Mouse (Mus musculus): ENCODE results near the gene Tanc2. TPM values are rescaled to one million over a fixed set of nuclear protein-coding genes. Genes with fewer than 3 reads are reported as not detected.

Tanc2 gene
- polyA plus RNA-seq, 1 experiment from 2014 or later, result 7.1 TPM

DNA sequence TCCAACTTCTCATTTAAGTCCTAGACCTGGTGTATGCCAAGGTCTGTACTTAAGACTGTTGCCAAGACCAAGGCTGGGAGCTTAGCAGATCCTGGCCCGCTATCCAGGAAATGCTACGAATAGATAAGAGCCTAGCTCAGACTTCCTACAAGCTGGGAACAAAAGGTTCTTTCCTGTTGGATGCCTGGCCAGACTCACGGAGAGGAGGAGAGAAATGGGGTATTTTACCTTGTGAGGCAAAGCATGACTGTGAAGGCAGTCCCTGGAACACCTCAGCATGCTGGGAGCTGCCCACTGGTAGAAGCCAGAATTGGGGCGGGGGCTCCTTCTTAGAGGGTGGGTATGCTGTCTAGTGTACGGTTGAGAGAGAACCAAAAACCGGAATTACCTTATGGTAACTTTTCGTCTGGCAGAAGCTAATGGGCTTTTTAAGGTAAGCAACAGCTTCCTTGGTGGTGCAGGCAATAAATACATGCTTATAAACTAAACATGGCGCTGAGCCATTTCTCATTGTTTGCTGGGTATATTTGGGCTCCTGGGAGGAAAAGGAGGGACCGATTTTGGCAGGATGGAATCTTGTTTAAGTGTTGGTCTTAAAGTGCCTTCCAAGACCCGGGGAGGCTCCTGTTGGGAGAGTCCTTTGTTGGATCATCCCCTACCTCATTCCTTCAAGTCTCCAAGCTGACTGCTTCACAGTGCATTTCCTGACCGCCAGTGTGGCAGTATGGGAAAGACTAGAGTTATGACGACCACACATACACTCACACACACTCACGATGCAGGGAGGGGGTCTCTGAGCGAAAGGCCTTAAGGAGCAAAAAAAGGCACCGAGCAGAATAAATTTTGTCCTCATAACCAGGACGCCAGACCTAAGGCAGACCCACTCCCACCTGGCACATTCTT, 355.2 kb downstream of the Tanc2 start:
- Histone ChIP-seq H3K4me3 (ENCODE audit: low read length) (peak overlapping the region; percentile 66), H3K4me2 (replicated peaks; ENCODE audit: low read depth, low read length) (peak overlapping the region; percentile 97), H3K9ac (replicated peaks; ENCODE audit: low read length) (peak overlapping the region; percentile 60), H3K4me1 (ENCODE audit: insufficient read depth, low read length) (peaks cover 19% of the 10 kb centered on the region), H3K27me3 (ENCODE audit: insufficient read depth, low read length) (no peaks in the 10 kb centered on the region), H3K27ac (ENCODE audit: low read length) (peak overlapping the region; percentile 86), H3K36me3 (ENCODE audit: insufficient read depth, low read length) (no peaks in the 10 kb centered on the region), H3K9me3 (ENCODE audit: low read length) (no peaks in the 10 kb centered on the region)
- 65% methylated on average over 16 of the region's 16 CpGs for WGBS
- no peak for ATAC-seq (ENCODE audit: low FRiP score, low TSS enrichment)

DNA sequence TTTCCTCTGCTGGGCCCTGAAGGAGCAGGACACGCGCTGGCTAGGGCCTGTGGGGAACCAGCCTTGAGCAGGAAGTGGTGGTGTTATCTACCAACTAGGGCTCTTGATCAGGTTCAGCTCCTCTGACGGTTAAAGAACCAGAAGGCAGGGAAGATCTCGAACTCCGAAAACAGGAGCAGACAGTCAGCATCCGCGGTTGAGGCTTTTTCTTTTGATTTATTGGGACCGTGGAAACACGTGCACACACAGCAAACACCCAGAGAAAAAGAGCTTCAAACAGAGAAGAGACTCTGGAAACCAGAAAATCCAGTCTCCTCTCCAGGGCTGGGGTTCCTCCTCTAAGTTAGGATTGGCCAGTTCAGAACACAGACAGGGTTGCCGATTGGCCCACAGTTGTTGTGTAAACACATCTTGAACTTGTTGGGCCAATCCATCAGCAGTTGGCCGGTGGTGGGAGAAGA, 356.9 kb downstream of the Tanc2 start:
- no peaks in the 10 kb centered on the region for H3K36me3 ChIP-seq (ENCODE audit: insufficient read depth, low read length)

GRCm38 (mm10) chr11:105948255-105948654, 358.5 kb downstream of the Tanc2 start:
- H3K27me3 ChIP-seq (ENCODE audit: insufficient read depth, low read length), result no peaks in the 10 kb centered on the region
- peaks cover 18% of the 10 kb centered on the region for H3K4me1 ChIP-seq (ENCODE audit: insufficient read depth, low read length)

More for the DNA sequence above, 356.9 kb downstream of the Tanc2 start:
- ATAC-seq (ENCODE audit: low FRiP score, low TSS enrichment), result no peak
- peaks cover 25% of the 10 kb centered on the region for H3K4me1 ChIP-seq (ENCODE audit: insufficient read depth, low read length)
- no peak overlapping the region for H3K4me2 ChIP-seq (replicated peaks; ENCODE audit: low read depth, low read length)
- no peaks in the 10 kb centered on the region for H3K9me3 ChIP-seq (ENCODE audit: low read length)
- no peaks in the 10 kb centered on the region for H3K27me3 ChIP-seq (ENCODE audit: insufficient read depth, low read length)
- no peak overlapping the region for H3K27ac ChIP-seq (ENCODE audit: low read length)
- WGBS, result 39% methylated on average over 11 of the region's 11 CpGs
- H3K9ac ChIP-seq (replicated peaks; ENCODE audit: low read length), result 0 out of 2 replicates have a peak overlapping the region, but pooled peaks have one; percentile 9
- no peak overlapping the region for H3K4me3 ChIP-seq (ENCODE audit: low read length)

GRCm38 (mm10) chr11:105950519-105950918, 360.7 kb downstream of the Tanc2 start:
- 69% methylated on average over 4 of the region's 4 CpGs for WGBS
- H3K27ac ChIP-seq (ENCODE audit: low read length), result peak overlapping the region; percentile 52
- no peaks in the 10 kb centered on the region for H3K27me3 ChIP-seq (ENCODE audit: insufficient read depth, low read length)
- H3K9me3 ChIP-seq (ENCODE audit: low read length), result no peaks in the 10 kb centered on the region
- H3K4me1 ChIP-seq (ENCODE audit: insufficient read depth, low read length), result 0 out of 2 replicates have a peak, but pooled peaks cover 6% of the 10 kb centered on the region
- no peak overlapping the region for H3K4me2 ChIP-seq (replicated peaks; ENCODE audit: low read depth, low read length)
- 0 out of 2 replicates have a peak overlapping the region, but pooled peaks have one; percentile 10 for H3K9ac ChIP-seq (replicated peaks; ENCODE audit: low read length)
- H3K36me3 ChIP-seq (ENCODE audit: insufficient read depth, low read length), result no peaks in the 10 kb centered on the region
- no peak overlapping the region for H3K4me3 ChIP-seq (ENCODE audit: low read length)
- no peak for ATAC-seq (ENCODE audit: low FRiP score, low TSS enrichment)

More at GRCm38 (mm10) chr11:105948255-105948654, 358.5 kb downstream of the Tanc2 start:
- Histone ChIP-seq H3K9ac (replicated peaks; ENCODE audit: low read length) (no peak overlapping the region), H3K4me2 (replicated peaks; ENCODE audit: low read depth, low read length) (no peak overlapping the region), H3K9me3 (ENCODE audit: low read length) (no peaks in the 10 kb centered on the region), H3K36me3 (ENCODE audit: insufficient read depth, low read length) (no peaks in the 10 kb centered on the region), H3K27ac (ENCODE audit: low read length) (no peak overlapping the region), H3K4me3 (ENCODE audit: low read length) (no peak overlapping the region)
- WGBS, result 76% methylated on average over 2 of the region's 2 CpGs
- ATAC-seq (ENCODE audit: low FRiP score, low TSS enrichment), result no peak

GRCm38 (mm10) chr11:105951601-105952044, 361.8 kb downstream of the Tanc2 start:
- peak; percentile 75 for ATAC-seq (ENCODE audit: low FRiP score, low TSS enrichment)
- 21% methylated on average over 3 of the region's 3 CpGs for WGBS
- Histone ChIP-seq H3K36me3 (ENCODE audit: insufficient read depth, low read length) (no peaks in the 10 kb centered on the region), H3K4me2 (replicated peaks; ENCODE audit: low read depth, low read length) (no peak overlapping the region), H3K27me3 (ENCODE audit: insufficient read depth, low read length) (no peaks in the 10 kb centered on the region), H3K4me1 (ENCODE audit: insufficient read depth, low read length) (0 out of 2 replicates have a peak, but pooled peaks cover 6% of the 10 kb centered on the region), H3K9me3 (ENCODE audit: low read length) (no peaks in the 10 kb centered on the region), H3K27ac (ENCODE audit: low read length) (peak overlapping the region; percentile 8), H3K4me3 (ENCODE audit: low read length) (no peak overlapping the region), H3K9ac (replicated peaks; ENCODE audit: low read length) (no peak overlapping the region)

GRCm38 (mm10) chr11:105952111-105952510, 362.3 kb downstream of the Tanc2 start:
- Histone ChIP-seq H3K27ac (ENCODE audit: low read length) (peak overlapping the region; percentile 8), H3K4me1 (ENCODE audit: insufficient read depth, low read length) (0 out of 2 replicates have a peak, but pooled peaks cover 6% of the 10 kb centered on the region), H3K4me2 (replicated peaks; ENCODE audit: low read depth, low read length) (no peak overlapping the region), H3K36me3 (ENCODE audit: insufficient read depth, low read length) (no peaks in the 10 kb centered on the region), H3K4me3 (ENCODE audit: low read length) (no peak overlapping the region), H3K27me3 (ENCODE audit: insufficient read depth, low read length) (no peaks in the 10 kb centered on the region), H3K9me3 (ENCODE audit: low read length) (no peaks in the 10 kb centered on the region), H3K9ac (replicated peaks; ENCODE audit: low read length) (no peak overlapping the region)
- peak; percentile 74; the same call in 1 of the 2 replicates for ATAC-seq (ENCODE audit: low FRiP score, low TSS enrichment)
- WGBS, result 87% methylated on average over 9 of the region's 9 CpGs

DNA sequence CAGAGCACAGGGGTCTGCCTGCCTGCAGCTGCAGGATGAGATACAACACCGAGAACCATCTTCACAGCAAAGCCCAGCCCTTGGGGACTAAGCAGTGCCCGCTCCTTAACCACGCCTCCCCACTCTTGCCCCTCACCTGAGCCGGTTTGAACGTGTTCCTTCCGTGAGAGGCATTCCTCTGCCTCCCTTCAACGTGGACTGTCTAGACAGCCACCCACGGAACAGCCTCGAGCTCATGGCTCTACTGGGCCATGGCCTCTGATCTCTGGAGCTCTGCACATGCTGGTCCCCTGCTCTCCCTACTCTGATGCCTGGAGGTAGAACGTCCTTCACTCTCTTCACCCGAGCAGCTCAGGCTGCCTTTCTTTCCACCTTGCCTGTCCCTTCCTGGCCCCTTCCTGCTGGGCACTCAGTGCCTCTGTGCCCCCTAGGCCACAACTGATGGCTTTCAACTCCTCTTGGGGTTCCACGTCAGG, 363.2 kb downstream of the Tanc2 start, which contains the start of gene Cyb561:
Gene Cyb561 (minus strand): TSS at position 426 of the 476 bp plus-strand sequence.
- no peak within 1 kb of the TSS for H3K4me3 ChIP-seq (ENCODE audit: low read length)
- no peaks in the 10 kb centered on the region for H3K36me3 ChIP-seq (ENCODE audit: insufficient read depth, low read length)
- 56% methylated on average over 12 of the region's 12 CpGs for WGBS
- peak within 1 kb of the TSS; percentile 8 for H3K27ac ChIP-seq (ENCODE audit: low read length)
- no peaks in the 10 kb centered on the region for H3K27me3 ChIP-seq (ENCODE audit: insufficient read depth, low read length)
- ATAC-seq (ENCODE audit: low FRiP score, low TSS enrichment), result peak; percentile 25; the same call in 1 of the 2 replicates
- 0 out of 2 replicates have a peak, but pooled peaks cover 6% of the 10 kb centered on the region for H3K4me1 ChIP-seq (ENCODE audit: insufficient read depth, low read length)
- no peaks in the 10 kb centered on the region for H3K9me3 ChIP-seq (ENCODE audit: low read length)
- H3K9ac ChIP-seq (replicated peaks; ENCODE audit: low read length), result no peak within 1 kb of the TSS
- H3K4me2 ChIP-seq (replicated peaks; ENCODE audit: low read depth, low read length), result no peak within 1 kb of the TSS

DNA sequence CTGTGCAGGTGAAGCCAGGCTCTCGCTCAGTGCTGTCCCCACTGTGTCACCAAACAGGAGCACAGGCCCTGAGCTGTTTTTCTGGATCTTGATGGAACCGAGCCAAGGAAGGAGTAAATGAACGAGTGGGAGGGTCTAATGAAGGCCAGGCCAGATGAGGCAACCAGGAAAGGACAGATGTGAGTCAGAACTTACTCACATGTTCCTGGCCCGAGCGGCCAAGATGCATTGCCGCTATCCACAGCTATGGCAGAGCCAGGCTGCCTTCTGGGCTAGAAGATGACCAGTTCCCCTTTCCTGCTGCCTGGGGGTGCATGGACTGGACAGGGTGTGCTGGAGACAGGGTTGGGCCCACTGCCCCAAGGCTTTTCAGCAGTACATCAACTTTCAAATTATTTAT, 363.6 kb downstream of the Tanc2 start:
- Histone ChIP-seq H3K27ac (ENCODE audit: low read length) (peak overlapping the region; percentile 8; the same call in 1 of the 2 replicates), H3K4me2 (replicated peaks; ENCODE audit: low read depth, low read length) (no peak overlapping the region), H3K9me3 (ENCODE audit: low read length) (no peaks in the 10 kb centered on the region), H3K36me3 (ENCODE audit: insufficient read depth, low read length) (no peaks in the 10 kb centered on the region), H3K9ac (replicated peaks; ENCODE audit: low read length) (no peak overlapping the region), H3K4me1 (ENCODE audit: insufficient read depth, low read length) (0 out of 2 replicates have a peak, but pooled peaks cover 6% of the 10 kb centered on the region), H3K4me3 (ENCODE audit: low read length) (no peak overlapping the region), H3K27me3 (ENCODE audit: insufficient read depth, low read length) (no peaks in the 10 kb centered on the region)
- ATAC-seq (ENCODE audit: low FRiP score, low TSS enrichment), result 0 out of 2 replicates have a peak, but pooled peaks have one; percentile 30
- WGBS, result 65% methylated on average over 6 of the region's 6 CpGs

DNA sequence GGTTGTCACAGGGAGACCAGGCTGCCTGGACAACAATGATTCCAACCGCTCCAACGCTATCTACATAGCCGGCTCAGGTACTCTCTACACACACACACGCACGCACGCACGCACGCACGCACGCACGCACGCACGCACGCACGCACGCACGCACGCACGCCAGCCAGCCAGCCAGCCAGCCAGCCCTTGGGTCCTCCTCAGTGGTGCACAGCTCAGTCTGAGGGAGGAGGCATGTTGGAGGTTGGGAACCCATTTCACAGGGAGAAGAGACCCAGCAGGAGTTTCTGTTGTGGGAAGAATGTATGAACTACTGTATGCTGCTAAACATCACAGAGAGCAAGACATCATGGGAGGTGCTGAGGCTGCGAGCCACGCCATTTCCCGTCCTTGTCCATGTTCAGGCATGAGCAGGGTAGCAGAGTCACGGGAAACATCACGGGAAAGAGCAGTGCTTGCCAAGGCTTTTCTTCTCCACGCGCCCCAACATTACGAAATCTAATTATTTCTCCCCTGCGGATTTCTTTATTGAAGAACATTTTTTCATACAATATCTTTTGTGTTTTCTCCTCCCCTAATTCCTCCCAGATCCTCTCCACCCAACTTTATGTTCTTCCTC, 366.1 kb downstream of the Tanc2 start:
- Histone ChIP-seq H3K27me3 (ENCODE audit: insufficient read depth, low read length) (no peaks in the 10 kb centered on the region), H3K27ac (ENCODE audit: low read length) (no peak overlapping the region), H3K9me3 (ENCODE audit: low read length) (no peaks in the 10 kb centered on the region), H3K4me1 (ENCODE audit: insufficient read depth, low read length) (0 out of 2 replicates have a peak, but pooled peaks cover under 1% of the 10 kb centered on the region), H3K4me2 (replicated peaks; ENCODE audit: low read depth, low read length) (no peak overlapping the region), H3K36me3 (ENCODE audit: insufficient read depth, low read length) (no peaks in the 10 kb centered on the region), H3K4me3 (ENCODE audit: low read length) (no peak overlapping the region), H3K9ac (replicated peaks; ENCODE audit: low read length) (no peak overlapping the region)
- ATAC-seq (ENCODE audit: low FRiP score, low TSS enrichment), result no peak
- WGBS, result 92% methylated on average over 28 of the region's 28 CpGs
